In genomic region chr11:20541995-20542637, GRCm38 (mm10) we compare ENCODE assay signal across 8 mouse cellular contexts. TPM values are rescaled to one million over a fixed set of nuclear protein-coding genes. Genes with fewer than 3 reads are reported as not detected.
DNase-seq lines count a peak whose midpoint lies in the region; ATAC-seq and TF ChIP-seq lines count a peak whose summit lies in the region.

No protein-coding gene starts in this region.

- H3K4me1 ChIP-seq in kidney, adult 2 months (ENCODE audit: control insufficient read depth, insufficient read depth, low read length) = 0 out of 2 replicates have a peak, but pooled peaks cover 4% of the 10 kb centered on the region
- H3K4me1 ChIP-seq in liver, embryonic 15.5 days (replicated peaks) = peaks cover 43% of the 10 kb centered on the region

- peak overlapping the region; percentile 62 for H3K4me3 ChIP-seq in kidney, adult 2 months (ENCODE audit: insufficient read depth, low read depth, low read length)
- peak overlapping the region; percentile 36 for H3K4me3 ChIP-seq in C2C12 (ENCODE audit: insufficient read depth, poor library complexity, severe bottlenecking)
- peak overlapping the region; percentile 79 for H3K4me3 ChIP-seq in liver, embryonic 15.5 days (replicated peaks)

- no peaks in the 10 kb centered on the region for H3K9me3 ChIP-seq in liver, embryonic 15.5 days (replicated peaks)

- peaks cover 39% of the 10 kb centered on the region for H3K79me2 ChIP-seq in C2C12 (ENCODE audit: control insufficient read depth, insufficient read depth)

- peak overlapping the region; percentile 57 for H3K27ac ChIP-seq in kidney, adult 2 months (ENCODE audit: insufficient read depth, low read depth, low read length)
- H3K27ac ChIP-seq in liver, embryonic 15.5 days (replicated peaks) = peak overlapping the region; percentile 71

- H3K9ac ChIP-seq in liver, embryonic 15.5 days = peak overlapping the region; percentile 73

- peak overlapping the region; percentile 68 for H3ac ChIP-seq in C2C12 (ENCODE audit: control insufficient read depth, insufficient read length, low read depth)

- no peaks in the 10 kb centered on the region for H3K36me3 ChIP-seq in kidney, adult 2 months (ENCODE audit: control insufficient read depth, insufficient read depth, low read length)
- peaks cover 7% of the 10 kb centered on the region for H3K36me3 ChIP-seq in C2C12 (ENCODE audit: control insufficient read depth, insufficient read depth)
- H3K36me3 ChIP-seq in liver, embryonic 15.5 days (replicated peaks) = no peaks in the 10 kb centered on the region

- peak overlapping the region; percentile 96 for H3K4me2 ChIP-seq in liver, embryonic 15.5 days

- 2% methylated on average over 29 of the region's 29 CpGs for WGBS in kidney, adult 2 months
- 1% methylated on average over 29 of the region's 29 CpGs for WGBS in liver, embryonic 15.5 days (ENCODE audit: insufficient replicate concordance)

- no peaks in the 10 kb centered on the region for H3K27me3 ChIP-seq in kidney, adult 2 months (replicated peaks; ENCODE audit: control insufficient read depth, insufficient read depth, low read length)
- no peaks in the 10 kb centered on the region for H3K27me3 ChIP-seq in C2C12 (ENCODE audit: control insufficient read depth, insufficient read depth, insufficient read length)
- H3K27me3 ChIP-seq in liver, embryonic 15.5 days = peaks cover 35% of the 10 kb centered on the region

- H3K79me3 ChIP-seq in C2C12 (ENCODE audit: low read depth) = peaks cover 19% of the 10 kb centered on the region

- DNase-seq in kidney, adult 2 months = no peak
- DNase-seq in kidney, adult 18-20 months = no peak
- DNase-seq in adipocyte (ENCODE audit: low spot score) = peak; percentile 81
- peak; percentile 18 to 58 for DNase-seq in frontal cortex, adult 2 months (ENCODE audit: extremely low spot score in 1 of 2, low spot score in 1 of 2)
- no peak for DNase-seq in thymus, postnatal 14 days
- no peak for DNase-seq in yolk sac, embryonic 10.5 days (ENCODE audit: low spot score)

- no peak for TF ChIP-seq CTCF in kidney, adult 2 months (conservative IDR thresholded peaks at IDR 0.05; ENCODE audit: insufficient read depth, insufficient read length, low read depth, low read length)
- no peak for TF ChIP-seq CTCF in C2C12 (IDR thresholded peaks at IDR 0.05; ENCODE audit: control insufficient read depth, insufficient read depth, insufficient read length)

- no peak for ATAC-seq in liver, embryonic 15.5 days (ENCODE audit: insufficient read depth)

- no peak for TF ChIP-seq POLR2A in kidney, adult 2 months (IDR thresholded peaks at IDR 0.05; ENCODE audit: low read depth, low read length)

TF ChIP-seq in C2C12, 6 proteins besides CTCF, POLR2A, EP300 and RAD21:
- TF ChIP-seq MYOD1 (IDR thresholded peaks at IDR 0.05; ENCODE audit: control insufficient read depth, insufficient read length, low read depth) (no peak), FOSL1 (IDR thresholded peaks at IDR 0.05; ENCODE audit: insufficient read depth, low read length, poor library complexity, severe bottlenecking) (no peak), USF1 (IDR thresholded peaks at IDR 0.05; ENCODE audit: low read depth) (peak; percentile 79), MAX (IDR thresholded peaks at IDR 0.05) (peak; percentile 88)

RNA-seq across cellular contexts. Expression of gene Sertad2, which starts 0.9 kb away (rescaled TPM):
- 24.9 and 33.6 TPM in 2 replicates for polyA plus RNA-seq in kidney, adult 2 months (2012; rRNA removed)
- polyA plus RNA-seq in C2C12 (2012; fragmentation: generic; extraction: Trizol) = 15.5 TPM
- 17.6 and 19.5 TPM in 2 replicates for polyA plus RNA-seq in frontal cortex, adult 2 months (2012; rRNA removed)
- 36.0 and 41.3 TPM in 2 replicates for polyA plus RNA-seq in liver, embryonic 15.5 days (2015; fragmentation: Nextera tagmentation; extraction: Ambion mirVana)

Comparison
In these comparisons a context has a peak if more than half of its experiments do, and no peak if none do; other contexts are left out.
1. DNase-seq: peak in adipocyte (single experiment) and frontal cortex, adult 2 months (2 of 2); none in kidney, adult 2 months (single experiment), kidney, adult 18-20 months (single experiment), thymus, postnatal 14 days (single experiment) and yolk sac, embryonic 10.5 days (single experiment).
2. Peak in every context shown above with its lines, with median percentiles within 50 percentile points of each other: H3K4me3 ChIP-seq.